Mouse (Mus musculus): ENCODE results near the gene Crybb3. TPM values are rescaled to one million over a fixed set of nuclear protein-coding genes. Genes with fewer than 3 reads are reported as not detected.
A peak's percentile ranks its signal among the peaks of the same experiment; 100 is the strongest.

The Crybb3 gene
- polyA plus RNA-seq, 1 experiment from 2014 or later: 0.71 TPM

- Histone ChIP-seq H3K9ac (ENCODE audit: low read depth, low read length) (no peak overlapping the region), H3K4me2 (ENCODE audit: low read length) (no peak overlapping the region), H3K36me3 (ENCODE audit: insufficient read depth, low read length) (no peaks in the 10 kb centered on the region), H3K27ac (no peak overlapping the region), H3K27me3 (ENCODE audit: insufficient read depth, low read length) (no peaks in the 10 kb centered on the region), H3K4me1 (replicated peaks; ENCODE audit: insufficient read depth, low read length) (peaks cover 8% of the 10 kb centered on the region; the same call in 1 of the 2 replicates), H3K4me3 (replicated peaks; ENCODE audit: low read depth, low read length) (no peak overlapping the region), H3K9me3 (replicated peaks; ENCODE audit: low read length) (no peaks in the 10 kb centered on the region)
- no peak for ATAC-seq (replicated peaks; ENCODE audit: low FRiP score, low read depth)
- no peak for TF ChIP-seq CTCF (IDR thresholded peaks at IDR 0.05; ENCODE audit: low read depth)
- WGBS: 79% methylated on average over 3 of the region's 3 CpGs
- no peak for DNase-seq (ENCODE audit: low spot score)
Measured at GRCm38 (mm10) chr5:113107709-113108108, 26.3 kb upstream of the Crybb3 start.

DNA sequence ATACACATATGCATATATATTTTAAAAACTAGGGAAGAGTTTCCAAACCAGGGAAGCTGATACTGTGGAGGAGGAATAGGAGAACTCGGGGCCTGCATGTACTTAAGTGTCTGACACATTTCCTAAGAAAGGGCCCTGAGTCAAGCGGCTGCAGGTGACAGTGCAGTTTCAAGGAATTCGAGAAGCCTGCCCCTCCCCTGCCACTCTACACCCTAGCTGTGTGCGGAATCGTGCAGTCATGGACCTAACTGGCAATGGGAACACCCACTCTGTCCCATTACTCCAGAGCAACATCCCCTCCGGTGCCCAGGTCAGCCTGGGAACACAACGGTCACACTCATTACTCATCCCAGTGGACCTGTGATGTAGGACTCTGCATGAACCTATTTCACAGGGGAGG lies 25.2 kb upstream of the Crybb3 start:
- no peak for ATAC-seq (replicated peaks; ENCODE audit: low FRiP score, low read depth)
- 41% methylated on average over 7 of the region's 7 CpGs for WGBS
- no peak overlapping the region for H3K27ac ChIP-seq

GRCm38 (mm10) chr5:113105481-113105880 lies 24.1 kb upstream of the Crybb3 start:
- no peak for TF ChIP-seq CTCF (IDR thresholded peaks at IDR 0.05; ENCODE audit: low read depth)
- no peak overlapping the region for H3K27ac ChIP-seq
- H3K4me3 ChIP-seq (replicated peaks; ENCODE audit: low read depth, low read length): no peak overlapping the region
- no peaks in the 10 kb centered on the region for H3K27me3 ChIP-seq (ENCODE audit: insufficient read depth, low read length)
- H3K4me2 ChIP-seq (ENCODE audit: low read length): no peak overlapping the region
- no peaks in the 10 kb centered on the region for H3K4me1 ChIP-seq (replicated peaks; ENCODE audit: insufficient read depth, low read length)
- H3K9ac ChIP-seq (ENCODE audit: low read depth, low read length): no peak overlapping the region
- DNase-seq (ENCODE audit: low spot score) (no peak), ATAC-seq (replicated peaks; ENCODE audit: low FRiP score, low read depth) (no peak)
- H3K9me3 ChIP-seq (replicated peaks; ENCODE audit: low read length): no peaks in the 10 kb centered on the region
- H3K36me3 ChIP-seq (ENCODE audit: insufficient read depth, low read length): no peaks in the 10 kb centered on the region
- 89% methylated on average over 4 of the region's 4 CpGs for WGBS

More for the DNA sequence above, 25.2 kb upstream of the Crybb3 start:
- Histone ChIP-seq H3K9me3 (replicated peaks; ENCODE audit: low read length) (no peaks in the 10 kb centered on the region), H3K36me3 (ENCODE audit: insufficient read depth, low read length) (no peaks in the 10 kb centered on the region), H3K27me3 (ENCODE audit: insufficient read depth, low read length) (no peaks in the 10 kb centered on the region), H3K4me3 (replicated peaks; ENCODE audit: low read depth, low read length) (no peak overlapping the region), H3K4me2 (ENCODE audit: low read length) (no peak overlapping the region), H3K9ac (ENCODE audit: low read depth, low read length) (no peak overlapping the region), H3K4me1 (replicated peaks; ENCODE audit: insufficient read depth, low read length) (0 out of 2 replicates have a peak, but pooled peaks cover 3% of the 10 kb centered on the region)
- TF ChIP-seq CTCF (IDR thresholded peaks at IDR 0.05; ENCODE audit: low read depth): no peak
- DNase-seq (ENCODE audit: low spot score): no peak

DNA sequence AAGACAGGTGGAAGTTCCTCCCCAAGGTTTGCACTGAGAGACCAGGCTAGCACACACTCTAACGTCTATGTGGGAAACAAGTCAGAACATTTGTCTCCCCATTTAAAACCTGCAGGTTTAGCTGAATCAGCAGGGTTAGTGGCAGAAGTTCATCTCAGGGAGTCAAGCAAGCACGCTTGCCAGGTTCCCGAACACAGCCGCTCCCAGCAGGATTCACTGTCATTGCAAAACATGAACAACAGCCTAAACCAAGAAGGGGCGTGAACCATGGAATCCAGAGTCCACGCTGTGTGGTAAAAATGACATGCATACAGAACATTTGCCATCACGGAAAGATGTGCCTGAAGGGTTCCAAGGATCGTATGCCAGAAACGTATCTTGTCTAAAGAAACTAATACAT lies 23.7 kb upstream of the Crybb3 start:
- H3K36me3 ChIP-seq (ENCODE audit: insufficient read depth, low read length): no peaks in the 10 kb centered on the region
- no peaks in the 10 kb centered on the region for H3K9me3 ChIP-seq (replicated peaks; ENCODE audit: low read length)
- ATAC-seq (replicated peaks; ENCODE audit: low FRiP score, low read depth) (no peak), DNase-seq (ENCODE audit: low spot score) (no peak)
- no peak overlapping the region for H3K4me3 ChIP-seq (replicated peaks; ENCODE audit: low read depth, low read length)
- H3K4me2 ChIP-seq (ENCODE audit: low read length): no peak overlapping the region
- no peak overlapping the region for H3K27ac ChIP-seq
- TF ChIP-seq CTCF (IDR thresholded peaks at IDR 0.05; ENCODE audit: low read depth): no peak
- no peak overlapping the region for H3K9ac ChIP-seq (ENCODE audit: low read depth, low read length)
- H3K4me1 ChIP-seq (replicated peaks; ENCODE audit: insufficient read depth, low read length): no peaks in the 10 kb centered on the region
- H3K27me3 ChIP-seq (ENCODE audit: insufficient read depth, low read length): no peaks in the 10 kb centered on the region
- WGBS: 76% methylated on average over 9 of the region's 9 CpGs

- TF ChIP-seq CTCF (IDR thresholded peaks at IDR 0.05; ENCODE audit: low read depth): no peak
- Histone ChIP-seq H3K27ac (no peak overlapping the region), H3K27me3 (ENCODE audit: insufficient read depth, low read length) (no peaks in the 10 kb centered on the region), H3K36me3 (ENCODE audit: insufficient read depth, low read length) (0 out of 2 replicates have a peak, but pooled peaks cover 2% of the 10 kb centered on the region), H3K9ac (ENCODE audit: low read depth, low read length) (no peak overlapping the region), H3K9me3 (replicated peaks; ENCODE audit: low read length) (no peaks in the 10 kb centered on the region), H3K4me2 (ENCODE audit: low read length) (no peak overlapping the region), H3K4me3 (replicated peaks; ENCODE audit: low read depth, low read length) (no peak overlapping the region), H3K4me1 (replicated peaks; ENCODE audit: insufficient read depth, low read length) (no peaks in the 10 kb centered on the region)
- ATAC-seq (replicated peaks; ENCODE audit: low FRiP score, low read depth) (peak; percentile 14; the same call in 1 of the 2 replicates), DNase-seq (ENCODE audit: low spot score) (no peak)
- 42% methylated on average over 7 of the region's 7 CpGs for whole genome bisulfite sequencing
Measured at GRCm38 (mm10) chr5:113102455-113102854, 21.1 kb upstream of the Crybb3 start.

DNA sequence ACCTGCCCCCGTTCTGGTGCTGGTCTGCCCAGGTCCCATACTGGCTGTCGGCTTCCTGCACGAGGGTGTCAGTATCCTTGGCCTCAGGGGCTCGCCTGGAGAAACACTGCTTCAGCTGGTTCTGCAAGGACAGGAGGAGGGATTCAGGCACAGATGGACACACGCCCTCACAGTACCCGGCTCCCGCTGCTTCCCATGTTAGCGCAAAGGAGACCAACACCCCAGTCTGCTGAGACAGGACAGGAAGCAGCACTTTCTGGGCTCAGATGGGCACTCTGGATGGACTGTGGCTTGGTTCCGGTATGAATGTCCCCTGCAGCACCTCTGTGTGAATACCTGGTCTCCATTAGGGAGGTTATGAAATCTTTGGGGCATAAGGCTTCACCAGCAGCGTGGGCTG lies 20.1 kb upstream of the Crybb3 start:
- no peaks in the 10 kb centered on the region for H3K9me3 ChIP-seq (replicated peaks; ENCODE audit: low read length)
- no peak for DNase-seq (ENCODE audit: low spot score)
- 77% methylated on average over 10 of the region's 10 CpGs for WGBS
- H3K9ac ChIP-seq (ENCODE audit: low read depth, low read length): no peak overlapping the region
- no peaks in the 10 kb centered on the region for H3K4me1 ChIP-seq (replicated peaks; ENCODE audit: insufficient read depth, low read length)
- no peak for ATAC-seq (replicated peaks; ENCODE audit: low FRiP score, low read depth)
- TF ChIP-seq CTCF (IDR thresholded peaks at IDR 0.05; ENCODE audit: low read depth): no peak
- 0 out of 2 replicates have a peak, but pooled peaks cover 4% of the 10 kb centered on the region for H3K36me3 ChIP-seq (ENCODE audit: insufficient read depth, low read length)
- H3K4me3 ChIP-seq (replicated peaks; ENCODE audit: low read depth, low read length): no peak overlapping the region
- H3K4me2 ChIP-seq (ENCODE audit: low read length): no peak overlapping the region
- H3K27me3 ChIP-seq (ENCODE audit: insufficient read depth, low read length): no peaks in the 10 kb centered on the region
- no peak overlapping the region for H3K27ac ChIP-seq

DNA sequence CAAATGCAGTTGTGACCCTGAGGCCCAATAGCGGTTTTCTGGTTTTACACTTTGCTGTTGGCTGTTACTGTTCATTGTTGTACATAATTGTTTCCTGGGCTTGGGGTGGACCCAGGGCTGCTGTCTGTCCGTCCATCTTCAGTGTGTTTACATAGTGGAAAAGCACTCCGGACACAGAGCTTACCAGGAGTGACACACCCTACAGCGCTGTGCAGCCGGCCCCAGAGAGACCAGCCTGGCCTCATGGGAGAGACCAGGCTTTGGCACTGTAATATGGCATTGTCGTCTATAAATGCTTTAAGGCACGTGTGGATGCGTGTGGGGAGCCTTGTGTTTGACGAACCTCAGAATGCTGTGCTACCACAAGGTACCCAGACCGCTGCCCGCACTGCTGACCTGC lies 19.0 kb upstream of the Crybb3 start:
- no peak for TF ChIP-seq CTCF (IDR thresholded peaks at IDR 0.05; ENCODE audit: low read depth)
- ATAC-seq (replicated peaks; ENCODE audit: low FRiP score, low read depth): no peak
- H3K9me3 ChIP-seq (replicated peaks; ENCODE audit: low read length): no peaks in the 10 kb centered on the region
- no peak overlapping the region for H3K9ac ChIP-seq (ENCODE audit: low read depth, low read length)
- no peaks in the 10 kb centered on the region for H3K4me1 ChIP-seq (replicated peaks; ENCODE audit: insufficient read depth, low read length)
- H3K27me3 ChIP-seq (ENCODE audit: insufficient read depth, low read length): no peaks in the 10 kb centered on the region
- H3K4me3 ChIP-seq (replicated peaks; ENCODE audit: low read depth, low read length): no peak overlapping the region
- no peak for DNase-seq (ENCODE audit: low spot score)
- WGBS: 81% methylated on average over 11 of the region's 11 CpGs
- H3K4me2 ChIP-seq (ENCODE audit: low read length): no peak overlapping the region
- H3K27ac ChIP-seq: no peak overlapping the region
- H3K36me3 ChIP-seq (ENCODE audit: insufficient read depth, low read length): peaks cover 12% of the 10 kb centered on the region; the same call in 1 of the 2 replicates

Measured in kidney, postnatal 0 days (tissue).